Mouse (Mus musculus) CD4-positive, CD25-positive, alpha-beta regulatory T cell, adult 4 months (primary cell): Measurements from ENCODE around the gene Myog. TPM values are rescaled to one million over a fixed set of nuclear protein-coding genes. Genes with fewer than 3 reads are reported as not detected.

Experiments
- ATAC-seq: one replicate; pipeline ENCODE4 v1.8.0; 2017
- polyA plus RNA-seq, 2 experiments: library from polyadenylated mRNA; unstranded; fragments of 100-300 nt; shearing (Covaris generic); gene quantifications; one replicate each; pipeline ENCODE4 v1.2.1; 2017

Myog gene
- polyA plus RNA-seq, 2 experiments from 2014 or later, result not detected

DNA sequence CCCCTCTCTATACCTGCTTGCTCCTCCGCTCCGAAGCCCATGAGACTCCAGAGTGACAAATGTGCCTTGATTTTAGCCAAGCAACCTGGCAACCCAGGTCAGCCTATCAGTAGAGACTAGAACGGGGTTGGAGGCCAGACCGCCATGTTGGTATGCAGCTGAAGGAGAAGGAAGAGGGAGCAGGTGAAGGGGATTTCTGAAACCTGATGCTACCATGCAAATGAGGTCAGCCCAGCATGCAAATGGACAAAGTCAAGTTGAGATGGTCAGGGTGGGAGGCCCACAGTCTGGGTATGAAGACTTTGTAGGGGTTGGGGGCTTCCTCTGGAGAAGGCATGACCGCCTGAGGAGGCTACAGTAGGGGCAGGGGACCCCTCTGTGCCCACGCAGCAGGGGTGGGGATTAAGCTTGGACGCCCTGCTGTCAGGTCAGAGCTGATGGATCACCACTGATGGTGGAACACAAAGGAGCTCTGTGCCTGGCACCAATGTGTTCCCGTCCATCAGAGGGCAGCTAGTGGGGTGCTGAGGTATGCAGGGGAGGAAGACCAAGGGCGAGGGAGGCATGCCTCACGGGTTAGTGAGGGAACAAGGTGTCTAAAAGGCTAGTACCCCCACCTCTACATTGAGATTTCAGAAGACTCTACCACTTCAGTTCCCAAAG, 4.2 kb upstream of the Myog start:
- no peak for ATAC-seq

DNA sequence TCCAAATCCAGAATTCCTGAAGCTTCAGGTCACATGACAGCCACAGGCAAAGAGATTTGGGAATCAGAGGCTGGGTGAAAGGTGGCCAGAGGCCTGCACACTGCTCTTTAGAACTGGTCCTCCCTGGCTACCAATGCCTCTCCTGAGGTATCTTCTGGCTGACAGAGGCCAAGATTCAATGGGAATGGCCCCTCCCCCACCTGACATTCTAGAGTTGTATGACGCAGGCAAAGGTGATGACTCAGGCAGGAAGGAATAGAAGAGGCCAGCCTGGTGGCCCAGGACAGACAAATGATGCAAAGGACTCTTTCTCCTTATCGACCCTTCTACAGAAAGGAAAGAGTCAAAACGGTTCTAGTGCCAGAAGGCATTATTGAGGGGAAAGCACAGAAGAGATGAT, 1.6 kb upstream of the Myog start:
- ATAC-seq, result no peak

DNA sequence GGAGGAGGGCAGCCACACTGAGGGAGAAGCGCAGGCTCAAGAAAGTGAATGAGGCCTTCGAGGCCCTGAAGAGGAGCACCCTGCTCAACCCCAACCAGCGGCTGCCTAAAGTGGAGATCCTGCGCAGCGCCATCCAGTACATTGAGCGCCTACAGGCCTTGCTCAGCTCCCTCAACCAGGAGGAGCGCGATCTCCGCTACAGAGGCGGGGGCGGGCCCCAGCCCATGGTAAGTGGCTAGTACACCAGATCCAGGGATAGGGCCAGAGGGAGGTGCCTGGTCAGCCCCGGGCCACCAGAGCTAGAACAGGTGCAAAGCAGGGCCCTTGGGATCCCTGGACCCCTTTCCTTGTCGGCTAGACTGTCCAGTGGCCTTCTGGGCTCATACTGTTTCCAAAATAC, 511 bp downstream of the Myog start:
- ATAC-seq, result no peak

DNA sequence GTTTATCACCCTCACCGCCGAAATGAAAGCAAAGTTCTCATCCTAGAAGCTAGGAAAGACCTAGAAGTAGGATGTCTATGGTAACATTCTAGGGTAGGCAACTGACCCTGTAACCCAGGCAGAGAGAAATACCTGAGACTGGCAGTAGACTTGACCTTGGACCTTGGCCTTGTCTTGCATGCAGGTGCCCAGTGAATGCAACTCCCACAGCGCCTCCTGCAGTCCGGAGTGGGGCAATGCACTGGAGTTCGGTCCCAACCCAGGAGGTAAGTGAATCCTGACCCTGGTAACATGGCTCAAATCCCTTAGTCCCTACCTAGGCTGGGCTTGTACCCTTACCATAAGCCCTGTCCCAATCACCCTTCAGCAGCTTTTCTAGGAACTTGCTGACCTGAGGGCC, 1.1 kb downstream of the Myog start:
- no peak for ATAC-seq

DNA sequence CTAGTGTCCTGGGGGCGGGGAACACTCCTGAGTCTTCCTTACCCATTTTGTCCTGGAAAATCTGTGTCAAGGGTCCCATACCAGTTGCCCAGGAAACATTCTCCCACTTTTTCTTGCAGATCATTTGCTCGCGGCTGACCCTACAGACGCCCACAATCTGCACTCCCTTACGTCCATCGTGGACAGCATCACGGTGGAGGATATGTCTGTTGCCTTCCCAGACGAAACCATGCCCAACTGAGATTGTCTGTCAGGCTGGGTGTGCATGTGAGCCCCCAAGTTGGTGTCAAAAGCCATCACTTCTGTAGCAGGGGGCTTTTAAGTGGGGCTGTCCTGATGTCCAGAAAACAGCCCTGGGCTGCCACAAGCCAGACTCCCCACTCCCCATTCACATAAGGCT, 1.8 kb downstream of the Myog start:
- no peak for ATAC-seq

DNA sequence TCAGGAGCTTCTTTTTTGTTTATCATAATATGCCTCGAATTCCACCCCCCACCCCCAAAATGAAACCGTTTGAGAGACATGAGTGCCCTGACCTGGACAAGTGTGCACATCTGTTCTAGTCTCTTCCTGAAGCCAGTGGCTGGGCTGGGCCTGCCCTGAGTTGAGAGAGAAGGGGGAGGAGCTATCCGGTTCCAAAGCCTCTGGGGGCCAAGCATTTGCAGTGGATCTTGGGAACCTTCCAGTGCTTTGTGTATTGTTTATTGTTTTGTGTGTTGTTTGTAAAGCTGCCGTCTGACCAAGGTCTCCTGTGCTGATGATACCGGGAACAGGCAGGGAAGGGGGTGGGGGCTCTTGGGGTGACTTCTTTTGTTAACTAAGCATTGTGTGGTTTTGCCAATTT, 2.3 kb downstream of the Myog start:
- ATAC-seq, result no peak

DNA sequence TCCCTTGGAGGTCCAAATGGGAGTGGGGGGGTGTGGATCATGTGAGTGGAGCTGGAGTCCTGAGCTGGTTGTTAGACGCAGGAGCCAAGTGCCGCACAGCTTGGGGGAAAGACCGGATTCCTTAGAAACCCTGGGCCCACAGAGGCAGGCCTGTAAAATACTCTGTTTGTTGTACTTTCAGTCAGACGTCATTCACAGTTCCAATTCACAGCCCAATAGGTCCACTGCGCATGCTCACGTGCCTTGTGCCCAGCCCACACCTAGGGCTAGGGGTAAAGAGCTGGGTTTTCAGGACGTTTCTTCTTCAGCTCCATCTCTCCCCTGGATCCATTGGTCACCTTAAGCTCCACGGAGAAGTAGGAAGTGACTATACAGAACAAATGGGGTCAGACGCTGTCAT, 2.8 kb downstream of the Myog start:
- no peak for ATAC-seq

DNA sequence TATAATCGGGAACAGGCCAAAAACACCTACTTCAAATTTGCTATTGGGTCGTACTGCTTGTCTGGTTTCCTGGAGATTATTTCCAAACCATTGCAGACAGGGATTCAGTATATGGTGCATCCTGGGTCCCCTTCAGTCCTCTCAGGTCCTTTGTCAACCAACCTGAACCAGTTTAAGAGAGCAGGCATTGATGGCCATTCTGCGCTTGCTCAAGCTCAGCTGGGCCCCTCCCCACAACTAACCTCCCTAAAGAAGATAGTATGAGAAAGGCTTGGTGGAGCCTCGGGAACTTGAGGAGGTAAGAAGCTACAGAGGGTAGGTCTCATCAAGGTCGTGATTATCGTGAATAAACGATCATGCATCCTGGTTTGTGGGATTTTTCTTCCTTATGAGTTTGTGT, 3.5 kb downstream of the Myog start:
- no peak for ATAC-seq

DNA sequence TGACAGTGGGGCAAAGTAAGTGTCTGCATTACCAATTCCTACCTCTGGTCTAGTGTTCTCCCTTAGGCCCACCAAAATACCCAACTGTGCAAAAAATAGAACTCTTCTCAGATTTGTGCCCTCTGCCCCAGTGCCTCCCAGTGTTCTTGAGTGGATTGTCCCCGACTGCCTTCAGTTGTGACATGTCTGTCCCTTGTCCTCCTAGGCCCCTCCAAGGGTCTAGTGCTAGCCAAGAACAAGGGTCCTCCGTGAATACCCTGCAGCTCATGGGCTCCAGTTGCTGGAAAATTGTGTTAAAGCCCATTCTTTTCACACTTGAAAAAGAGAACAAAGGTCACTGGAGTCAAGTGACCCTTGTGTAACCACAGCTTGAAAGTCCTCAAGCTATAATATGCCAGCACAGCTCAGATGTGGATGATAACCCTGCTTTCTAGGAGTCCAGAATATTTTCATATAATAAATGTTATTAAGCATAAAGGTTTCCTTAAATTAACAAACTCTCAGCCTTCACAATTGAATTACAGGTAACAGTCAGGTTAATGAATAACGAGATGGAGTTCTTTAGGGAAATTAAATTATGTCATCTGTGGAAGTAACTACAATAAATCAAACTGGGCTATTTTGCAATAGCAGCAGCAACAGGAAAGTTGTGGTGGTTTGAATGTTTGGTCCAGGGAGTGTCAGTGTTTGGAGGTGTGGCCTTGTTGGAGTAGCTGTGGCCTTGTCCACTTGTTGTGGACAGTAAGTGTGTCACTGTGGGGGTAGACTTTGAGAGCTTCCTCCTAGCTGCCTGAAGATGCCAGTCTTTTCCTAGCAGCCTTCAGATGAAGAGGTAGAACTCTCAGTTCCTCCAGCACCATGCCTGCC, 4.2 kb downstream of the Myog start:
- no peak for ATAC-seq

DNA sequence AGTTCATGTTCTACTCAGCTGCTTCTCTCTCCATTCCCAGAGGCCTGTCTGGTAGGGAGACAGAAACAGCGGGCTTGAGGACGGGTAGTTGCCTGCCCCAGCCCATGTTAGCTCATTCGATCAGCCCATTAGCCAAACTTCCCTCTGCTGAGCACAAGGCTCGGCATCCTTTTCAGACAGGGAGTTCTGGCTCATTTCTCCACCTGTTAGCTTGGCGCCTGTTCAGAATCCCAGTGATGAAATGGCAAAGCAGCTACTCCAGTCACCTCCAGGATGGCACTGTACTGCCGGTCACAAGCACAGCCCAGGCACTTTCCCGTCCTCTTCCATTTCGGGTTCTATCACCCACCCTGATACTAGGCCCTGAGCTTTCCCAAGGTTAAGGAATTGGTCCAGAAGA, 7.5 kb downstream of the Myog start:
- no peak for ATAC-seq

DNA sequence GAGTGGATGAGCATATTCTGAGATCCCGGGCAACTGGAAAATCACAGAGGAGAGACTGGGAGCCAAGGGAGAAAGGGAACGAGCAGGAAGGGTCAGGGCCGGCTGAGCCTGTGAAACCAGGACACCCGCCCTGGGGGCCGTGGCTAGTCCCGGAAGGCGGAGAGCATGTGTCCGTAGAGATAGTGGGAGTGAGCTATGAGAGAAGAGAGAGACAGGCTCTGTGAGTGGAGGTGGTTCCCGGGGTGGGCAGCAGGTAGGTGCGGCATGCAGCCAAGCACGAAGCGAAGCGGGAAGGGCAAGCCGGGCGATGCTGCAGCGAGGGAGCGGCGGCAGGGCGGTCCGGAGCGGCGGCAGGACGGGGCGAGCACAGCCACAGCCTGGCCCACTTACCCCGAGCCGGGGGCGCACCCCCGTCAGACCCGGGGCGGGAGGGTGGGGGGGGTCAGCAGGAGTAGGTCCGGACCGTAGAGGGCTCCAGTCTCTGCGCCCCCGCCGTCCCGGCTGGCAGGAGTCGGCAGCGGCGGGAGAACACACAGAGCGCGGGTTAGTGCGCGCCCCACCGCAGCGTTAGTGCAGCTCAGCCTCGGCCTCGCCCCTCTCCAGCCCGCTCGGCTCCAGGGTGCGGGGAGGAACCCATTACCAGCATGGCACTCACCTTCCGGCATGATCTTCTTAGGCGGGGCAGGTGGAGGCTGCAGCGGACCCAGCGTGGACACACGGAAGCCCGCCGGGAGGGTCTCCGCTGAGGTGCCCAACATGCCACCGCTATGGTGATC, 9.0 kb downstream of the Myog start:
- no peak for ATAC-seq

DNA sequence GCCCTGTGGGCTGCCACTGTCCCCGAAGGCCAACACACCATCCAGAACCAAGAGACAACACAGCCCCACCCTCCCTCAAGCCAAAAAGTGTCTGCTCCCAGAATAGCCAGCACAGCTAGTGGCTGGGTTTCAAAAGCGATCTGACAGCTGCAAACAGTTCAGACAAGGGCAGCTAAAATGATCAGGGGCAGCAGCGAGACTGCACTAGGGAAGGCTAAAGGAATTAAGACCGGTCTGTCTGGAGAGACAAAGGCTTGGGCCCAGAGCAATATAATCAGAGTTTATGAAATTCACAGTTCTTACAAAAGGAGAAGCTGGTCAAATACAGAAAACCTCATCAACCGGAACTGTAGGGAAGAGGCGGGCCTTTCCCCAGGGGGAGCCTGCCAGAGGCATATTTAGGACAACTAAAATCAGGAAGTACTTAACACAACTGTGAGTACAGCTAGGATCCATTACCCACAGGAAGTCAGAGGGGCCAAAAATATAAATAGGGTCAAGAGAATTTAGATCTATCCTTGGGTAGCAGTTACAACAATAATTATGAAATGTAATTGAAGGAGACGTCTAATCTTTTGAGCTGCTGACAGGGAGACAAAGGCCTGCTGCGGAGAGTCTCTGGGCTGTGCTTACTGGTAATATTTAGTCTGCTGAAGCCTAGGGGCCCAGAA, 12.9 kb downstream of the Myog start:
- no peak for ATAC-seq

DNA sequence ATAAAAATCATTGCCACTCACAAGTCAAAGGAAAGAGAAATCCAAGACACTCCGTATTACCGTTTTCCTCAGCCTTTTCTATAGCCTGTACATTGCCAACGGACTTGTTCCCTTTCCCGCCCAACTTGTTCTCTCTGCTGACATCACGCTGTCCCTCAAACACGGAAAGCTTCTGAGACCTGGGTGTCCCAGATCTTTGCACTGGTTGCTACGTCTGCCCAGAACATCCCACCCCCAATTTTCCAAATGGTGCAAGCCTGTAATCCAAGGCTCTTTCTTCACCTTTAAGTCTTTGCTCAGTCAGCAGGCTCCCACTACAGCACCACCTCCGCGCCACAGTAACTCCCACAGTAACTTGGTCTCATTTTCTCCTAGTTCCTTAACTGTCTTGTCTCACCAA, 15.2 kb downstream of the Myog start:
- no peak for ATAC-seq

DNA sequence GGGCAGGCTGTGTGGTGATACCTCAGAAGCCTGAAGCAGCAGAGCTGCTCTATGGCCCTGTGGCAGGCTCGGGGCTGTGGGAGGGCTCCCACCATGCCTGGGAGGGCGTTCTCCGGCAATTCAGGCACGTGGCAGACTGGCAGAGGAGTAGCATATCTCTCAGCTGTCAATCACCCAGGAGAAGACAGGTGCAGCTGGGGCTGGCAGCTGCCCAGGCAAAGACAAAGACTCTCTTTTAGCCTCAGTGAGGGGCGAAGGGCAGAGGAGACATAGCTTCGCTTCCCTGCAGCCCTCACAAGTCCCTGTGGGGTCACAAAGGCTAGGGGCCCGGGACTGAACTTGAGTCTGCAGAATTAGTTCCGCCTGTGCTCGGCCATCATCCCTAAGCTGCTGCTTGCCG, 17.6 kb downstream of the Myog start:
- no peak for ATAC-seq

DNA sequence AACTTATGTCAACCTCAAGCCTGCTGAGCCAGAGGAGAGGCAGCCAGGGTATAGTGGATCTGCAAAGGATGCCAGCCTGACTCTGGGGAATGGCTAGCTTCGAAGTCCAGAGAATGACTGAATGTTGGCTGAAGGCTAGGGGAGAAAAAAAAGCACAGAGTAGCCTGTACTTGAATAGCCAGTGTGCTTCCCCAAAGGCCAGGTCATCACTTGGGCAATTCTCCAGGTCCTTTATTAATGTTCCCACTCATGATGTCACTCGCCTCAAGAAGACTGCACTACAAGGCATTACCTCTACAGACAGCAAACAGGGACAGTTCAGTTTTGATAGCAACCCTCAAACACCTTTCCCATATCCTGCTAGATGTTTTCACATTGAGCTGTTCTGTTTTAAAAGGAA, 20.5 kb downstream of the Myog start:
- no peak for ATAC-seq

DNA sequence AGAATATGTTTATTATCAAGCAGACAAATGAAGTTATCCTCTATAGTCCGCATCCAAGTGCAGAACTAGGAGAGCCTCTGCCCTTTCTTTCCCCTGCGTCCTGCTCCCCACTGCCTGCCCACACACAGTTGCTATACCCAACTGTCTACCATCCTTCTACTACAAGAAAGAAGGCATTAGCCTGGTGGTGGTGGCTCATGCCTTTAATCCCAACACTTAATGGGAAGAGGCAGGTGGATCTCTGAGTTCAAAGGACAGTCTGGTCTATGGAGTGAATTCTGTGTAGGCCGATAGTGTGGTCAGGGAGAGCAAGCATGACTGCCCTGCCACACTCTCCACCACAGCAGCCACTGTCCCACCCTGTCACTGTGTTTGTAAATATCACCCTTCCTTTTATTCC, 20.9 kb downstream of the Myog start:
- ATAC-seq, result no peak

DNA sequence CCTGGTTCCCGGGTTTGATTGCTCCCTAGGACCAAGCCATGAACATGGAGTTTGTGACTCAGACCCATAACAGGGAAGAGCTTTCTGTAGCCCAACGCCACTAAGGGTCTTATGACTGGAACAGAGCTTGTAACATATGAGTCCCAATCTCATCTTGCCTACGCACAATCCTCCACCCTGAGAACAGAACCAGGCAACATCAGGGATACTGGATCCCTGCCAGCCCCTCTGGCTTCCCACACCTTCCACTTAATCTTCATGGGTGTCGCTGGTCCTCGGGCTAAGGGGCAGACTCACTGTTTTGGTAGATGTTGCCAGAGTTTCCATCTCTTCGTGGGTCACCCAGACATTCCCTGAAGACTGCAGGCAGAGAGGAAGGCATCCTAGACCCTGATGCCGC, 22.0 kb downstream of the Myog start:
- no peak for ATAC-seq

DNA sequence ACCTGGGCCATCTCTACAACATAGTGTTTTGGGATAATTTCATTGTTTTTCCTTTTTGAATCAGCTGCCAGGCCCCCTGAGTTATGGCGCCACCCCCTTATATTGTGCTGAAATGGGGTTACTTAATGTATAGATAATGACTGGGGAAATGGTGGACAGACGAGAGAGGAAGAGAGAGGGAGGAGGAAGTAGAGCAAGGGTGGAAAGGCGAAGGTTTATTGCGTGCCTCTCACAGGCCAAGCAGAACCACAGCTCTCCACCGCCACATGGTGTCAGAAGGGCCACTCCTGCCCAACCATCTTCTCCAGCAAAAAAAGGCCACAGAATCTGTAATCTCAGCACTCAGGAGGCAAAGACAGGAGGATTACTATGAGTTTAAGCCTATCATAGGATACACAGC, 25.4 kb downstream of the Myog start:
- no peak for ATAC-seq

DNA sequence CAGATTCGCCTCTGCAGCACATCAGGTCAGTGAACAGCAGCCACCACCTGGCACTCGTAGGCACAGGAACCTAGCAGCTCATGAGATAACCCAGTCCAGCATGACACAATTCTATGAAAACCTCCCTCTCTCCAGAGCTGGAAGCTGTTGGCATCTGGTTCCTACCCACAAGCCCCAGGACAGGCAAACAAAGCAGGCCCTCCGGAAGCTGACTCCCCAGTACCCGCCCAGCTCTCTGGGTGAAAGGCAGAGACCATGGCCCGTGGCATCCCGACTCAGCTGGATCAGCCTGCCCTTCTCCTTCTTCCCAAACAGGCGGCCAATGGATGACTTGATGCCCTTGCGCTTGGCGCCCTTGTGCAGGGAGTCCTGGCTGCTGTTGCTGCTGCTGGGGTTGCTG, 26.6 kb downstream of the Myog start:
- ATAC-seq, result no peak

DNA sequence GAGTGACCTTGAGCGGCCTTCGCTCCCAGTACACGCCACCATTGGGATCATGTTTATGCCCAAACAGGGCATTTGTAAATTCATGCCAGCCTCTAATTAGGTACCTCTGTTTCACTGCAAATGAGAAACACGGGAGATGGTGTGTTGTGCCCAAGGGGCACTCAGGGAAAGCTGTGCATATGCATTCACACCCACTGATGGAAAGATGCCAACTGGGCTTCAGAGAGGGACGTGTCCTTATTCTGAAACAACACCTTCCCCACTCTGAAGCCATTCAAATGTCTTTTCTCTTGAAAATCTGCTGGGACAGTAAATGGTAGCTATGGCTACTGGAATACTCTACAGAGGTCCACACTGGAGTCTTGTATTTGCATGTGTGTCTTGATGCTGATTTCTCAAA, 28.5 kb downstream of the Myog start:
- no peak for ATAC-seq

DNA sequence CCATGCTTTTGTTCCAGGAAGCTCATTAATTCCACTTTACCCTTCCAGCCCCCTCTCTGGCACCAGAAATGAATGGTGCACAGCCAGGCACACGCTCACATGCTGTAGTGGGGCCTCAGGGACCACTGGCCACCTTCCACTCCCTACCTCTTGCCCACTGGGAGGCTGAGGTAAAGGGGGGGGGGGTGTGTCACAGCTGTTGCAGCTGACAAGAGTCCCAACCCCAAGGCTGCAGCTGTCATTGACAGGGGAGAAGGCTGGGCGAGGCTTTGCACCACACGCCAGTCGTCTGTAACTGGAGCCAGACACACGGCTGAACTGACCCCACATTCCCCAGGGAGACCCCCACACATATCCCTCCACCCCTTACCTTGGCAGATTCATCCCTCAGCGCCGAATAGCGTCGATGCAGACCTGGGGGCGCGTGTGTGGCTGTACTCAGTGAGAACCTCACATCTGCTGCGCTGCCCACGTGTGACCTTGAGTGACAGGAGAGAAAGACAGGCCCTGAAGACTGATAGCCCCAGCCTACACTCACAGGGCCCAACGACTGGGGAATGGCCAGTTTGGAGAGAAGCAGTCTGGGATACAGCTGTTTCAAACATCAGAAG, 31.0 kb downstream of the Myog start:
- ATAC-seq, result no peak

DNA sequence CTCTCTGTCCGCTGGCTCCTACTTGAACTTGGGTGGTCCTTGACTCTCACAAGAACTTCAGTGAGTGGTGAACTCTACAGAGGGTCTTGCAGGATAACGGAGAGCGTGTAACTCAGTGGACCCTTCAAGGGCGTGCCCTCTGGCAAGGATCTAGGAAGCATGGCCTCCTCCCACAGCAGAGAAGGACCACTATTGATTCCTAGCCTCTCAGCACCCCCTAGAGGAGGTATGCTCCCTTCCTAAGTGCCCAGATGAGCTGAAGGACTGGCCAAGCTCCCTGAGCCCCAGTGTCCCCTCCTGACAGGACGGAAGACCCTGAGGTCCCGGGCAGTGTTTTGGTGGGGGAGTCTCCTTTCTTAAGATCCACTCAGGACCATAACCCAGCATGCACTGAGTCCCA, 32.8 kb downstream of the Myog start:
- ATAC-seq, result no peak

DNA sequence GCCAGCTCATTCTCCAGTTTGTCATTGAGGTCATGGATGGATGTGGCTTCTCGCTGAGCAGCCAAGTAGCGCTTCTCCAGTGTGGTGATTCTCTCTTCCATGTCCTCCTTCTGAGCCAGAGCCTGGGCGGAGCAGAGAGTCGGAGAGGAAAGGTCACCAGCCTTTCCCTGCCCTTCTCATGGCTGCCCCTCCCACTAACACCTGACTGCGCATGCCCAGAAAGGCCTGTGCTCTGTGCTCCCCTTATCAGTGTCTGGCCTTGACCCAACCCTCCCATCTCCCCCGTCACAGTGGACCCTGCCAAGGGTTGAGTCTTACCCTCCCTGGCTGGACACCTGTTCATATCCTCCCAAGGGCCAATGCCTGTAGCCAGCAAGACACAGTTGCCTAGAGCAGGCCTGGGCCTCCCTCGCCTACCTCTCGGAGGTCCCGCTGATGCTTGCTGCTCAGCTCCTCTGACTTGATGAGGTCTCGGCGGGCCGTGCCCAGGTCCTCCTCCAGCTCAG, 37.1 kb downstream of the Myog start:
- no peak for ATAC-seq
